Mouse (Mus musculus): ENCODE measurements around the gene Pdhx. TPM values are rescaled to one million over a fixed set of nuclear protein-coding genes. Genes with fewer than 3 reads are reported as not detected.

Gene Pdhx
- polyA plus RNA-seq, 1 experiment from 2014 or later: 20.1 TPM

- no peak overlapping the region for H3K27ac ChIP-seq (replicated peaks)
- WGBS (ENCODE audit: insufficient replicate concordance): 77% methylated on average over 4 of the region's 4 CpGs
- no peak overlapping the region for H3K9ac ChIP-seq
- no peaks in the 10 kb centered on the region for H3K9me3 ChIP-seq (replicated peaks)
- peaks cover 12% of the 10 kb centered on the region for H3K4me1 ChIP-seq (replicated peaks)
- ATAC-seq (ENCODE audit: insufficient read depth): no peak
- H3K4me3 ChIP-seq (replicated peaks): no peak overlapping the region
- no peaks in the 10 kb centered on the region for H3K27me3 ChIP-seq
- no peak overlapping the region for H3K4me2 ChIP-seq
- no peaks in the 10 kb centered on the region for H3K36me3 ChIP-seq (replicated peaks)
These were observed 60.3 kb downstream of the Pdhx start for GRCm38 (mm10) chr2:103012782-103013575.

- H3K27me3 ChIP-seq: no peaks in the 10 kb centered on the region
- no peak overlapping the region for H3K4me2 ChIP-seq
- no peaks in the 10 kb centered on the region for H3K9me3 ChIP-seq (replicated peaks)
- no peak overlapping the region for H3K27ac ChIP-seq (replicated peaks)
- no peaks in the 10 kb centered on the region for H3K36me3 ChIP-seq (replicated peaks)
- H3K9ac ChIP-seq: no peak overlapping the region
- 67% methylated on average over 3 of the region's 3 CpGs for WGBS (ENCODE audit: insufficient replicate concordance)
- H3K4me3 ChIP-seq (replicated peaks): no peak overlapping the region
- H3K4me1 ChIP-seq (replicated peaks): no peaks in the 10 kb centered on the region
- no peak for ATAC-seq (ENCODE audit: insufficient read depth)
These were observed 65.1 kb downstream of the Pdhx start for GRCm38 (mm10) chr2:103008221-103008620.

- Histone ChIP-seq H3K27me3 (no peaks in the 10 kb centered on the region), H3K4me2 (no peak overlapping the region), H3K9me3 (replicated peaks) (no peaks in the 10 kb centered on the region), H3K4me3 (replicated peaks) (no peak overlapping the region), H3K9ac (no peak overlapping the region), H3K4me1 (replicated peaks) (no peaks in the 10 kb centered on the region), H3K36me3 (replicated peaks) (no peaks in the 10 kb centered on the region), H3K27ac (replicated peaks) (no peak overlapping the region)
- ATAC-seq (ENCODE audit: insufficient read depth): no peak
- WGBS (ENCODE audit: insufficient replicate concordance): 28% methylated on average over 7 of the region's 7 CpGs
These were observed 68.7 kb downstream of the Pdhx start for GRCm38 (mm10) chr2:103004599-103004998.

DNA sequence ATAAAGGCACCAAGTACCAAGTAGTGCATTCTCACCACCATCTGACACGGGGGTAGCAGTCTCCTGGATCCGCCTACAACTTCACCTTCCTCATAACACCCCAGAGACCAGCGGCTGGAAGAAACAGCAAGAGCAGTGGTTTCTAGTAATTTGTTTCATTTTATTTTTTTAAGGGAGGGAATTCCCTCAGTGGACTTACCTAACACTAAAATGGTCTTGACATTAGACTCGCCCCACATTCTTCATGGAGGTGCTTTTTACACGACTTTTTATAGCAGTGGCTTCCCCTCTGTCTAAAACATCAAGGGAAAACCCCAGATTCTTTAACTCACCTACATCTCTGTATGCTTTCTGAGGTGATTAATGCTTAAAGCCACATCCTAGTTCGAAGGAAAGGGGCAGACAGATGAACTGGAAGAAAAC, 74.1 kb downstream of the Pdhx start:
- no peak overlapping the region for H3K9ac ChIP-seq
- H3K36me3 ChIP-seq (replicated peaks): no peaks in the 10 kb centered on the region
- H3K27ac ChIP-seq (replicated peaks): no peak overlapping the region
- WGBS (ENCODE audit: insufficient replicate concordance): 33% methylated on average over 6 of the region's 6 CpGs
- no peak overlapping the region for H3K4me2 ChIP-seq
- no peaks in the 10 kb centered on the region for H3K9me3 ChIP-seq (replicated peaks)
- H3K4me1 ChIP-seq (replicated peaks): no peaks in the 10 kb centered on the region
- no peak for ATAC-seq (ENCODE audit: insufficient read depth)
- H3K27me3 ChIP-seq: no peaks in the 10 kb centered on the region
- no peak overlapping the region for H3K4me3 ChIP-seq (replicated peaks)

DNA sequence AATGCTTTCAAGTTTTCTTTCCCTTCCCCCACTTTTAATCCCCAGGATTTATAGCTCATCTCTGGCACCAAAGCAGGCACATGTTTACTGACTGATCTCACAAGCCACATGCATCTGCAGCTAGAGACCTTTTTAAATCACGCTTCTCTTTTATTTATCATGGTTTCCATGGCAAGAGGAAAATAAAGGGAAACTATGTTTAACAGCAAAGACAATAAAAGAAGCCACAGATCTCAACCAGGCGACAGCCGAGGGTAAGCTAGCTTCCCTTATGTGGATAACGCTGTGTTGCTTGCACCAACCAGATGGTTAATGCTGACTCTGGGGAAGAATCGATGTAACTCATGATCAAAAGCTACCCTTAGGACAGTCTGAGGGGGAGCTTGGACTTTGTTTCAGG, 75.0 kb downstream of the Pdhx start:
- 26% methylated on average over 5 of the region's 5 CpGs for WGBS (ENCODE audit: insufficient replicate concordance)
- H3K4me2 ChIP-seq: no peak overlapping the region
- H3K9ac ChIP-seq: no peak overlapping the region
- ATAC-seq (ENCODE audit: insufficient read depth): no peak
- H3K27ac ChIP-seq (replicated peaks): no peak overlapping the region
- no peak overlapping the region for H3K4me3 ChIP-seq (replicated peaks)
- H3K9me3 ChIP-seq (replicated peaks): no peaks in the 10 kb centered on the region
- no peaks in the 10 kb centered on the region for H3K27me3 ChIP-seq
- H3K36me3 ChIP-seq (replicated peaks): no peaks in the 10 kb centered on the region
- H3K4me1 ChIP-seq (replicated peaks): no peaks in the 10 kb centered on the region

GRCm38 (mm10) chr2:102997874-102998273, 75.4 kb downstream of the Pdhx start:
- Histone ChIP-seq H3K9ac (no peak overlapping the region), H3K9me3 (replicated peaks) (no peaks in the 10 kb centered on the region), H3K4me1 (replicated peaks) (no peaks in the 10 kb centered on the region), H3K27ac (replicated peaks) (no peak overlapping the region), H3K4me2 (no peak overlapping the region), H3K36me3 (replicated peaks) (no peaks in the 10 kb centered on the region), H3K4me3 (replicated peaks) (no peak overlapping the region), H3K27me3 (no peaks in the 10 kb centered on the region)
- WGBS (ENCODE audit: insufficient replicate concordance): 75% methylated on average over 1 of the region's 1 CpGs
- ATAC-seq (ENCODE audit: insufficient read depth): no peak

DNA sequence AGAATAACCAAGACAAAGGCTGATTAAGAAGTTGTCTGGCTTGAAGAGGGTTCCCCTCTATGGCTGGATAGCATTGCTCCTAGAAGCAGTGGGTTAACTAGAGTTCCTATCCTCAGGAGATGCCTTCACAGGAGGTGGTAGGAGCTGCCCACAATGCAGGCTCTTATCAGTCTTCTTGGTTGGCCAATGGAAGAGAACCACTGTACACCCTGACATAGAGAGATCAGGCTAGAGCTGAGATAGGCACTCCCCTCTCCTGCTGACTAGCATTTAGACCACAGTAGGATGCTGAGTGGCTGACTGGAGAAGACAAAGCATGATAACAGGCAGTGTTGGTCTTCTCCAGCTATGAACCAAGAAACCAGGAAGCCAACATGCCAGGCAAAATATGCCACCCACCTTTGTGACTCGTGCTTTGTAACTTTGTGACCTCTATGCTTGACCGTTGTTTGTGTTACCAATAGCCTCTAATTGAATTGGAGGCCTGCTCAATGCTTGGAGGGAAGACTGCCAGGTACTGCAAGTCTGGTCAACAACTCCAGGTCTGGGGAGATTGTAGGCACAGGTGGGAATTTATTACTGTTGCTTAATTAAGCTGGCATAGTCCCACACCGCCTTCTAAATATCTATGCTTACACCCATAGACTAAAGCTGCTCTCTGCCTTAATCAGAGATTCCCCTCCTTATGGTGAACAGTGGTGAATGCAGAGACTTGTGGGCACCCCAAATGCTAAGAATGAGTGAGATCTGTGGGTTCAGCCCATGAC, 79.3 kb downstream of the Pdhx start:
- Histone ChIP-seq H3K27me3 (no peaks in the 10 kb centered on the region), H3K36me3 (replicated peaks) (no peaks in the 10 kb centered on the region), H3K4me3 (replicated peaks) (no peak overlapping the region), H3K4me2 (no peak overlapping the region), H3K4me1 (replicated peaks) (no peaks in the 10 kb centered on the region), H3K27ac (replicated peaks) (no peak overlapping the region), H3K9ac (no peak overlapping the region), H3K9me3 (replicated peaks) (no peaks in the 10 kb centered on the region)
- WGBS (ENCODE audit: insufficient replicate concordance): 69% methylated on average over 3 of the region's 3 CpGs
- ATAC-seq (ENCODE audit: insufficient read depth): no peak

- H3K4me3 ChIP-seq (replicated peaks): no peak overlapping the region
- WGBS (ENCODE audit: insufficient replicate concordance): 64% methylated on average over 6 of the region's 6 CpGs
- no peak for ATAC-seq (ENCODE audit: insufficient read depth)
- no peak overlapping the region for H3K27ac ChIP-seq (replicated peaks)
- 0 out of 2 replicates have a peak, but pooled peaks cover 2% of the 10 kb centered on the region for H3K4me1 ChIP-seq (replicated peaks)
- no peaks in the 10 kb centered on the region for H3K9me3 ChIP-seq (replicated peaks)
- no peaks in the 10 kb centered on the region for H3K36me3 ChIP-seq (replicated peaks)
- no peaks in the 10 kb centered on the region for H3K27me3 ChIP-seq
- H3K4me2 ChIP-seq: no peak overlapping the region
- no peak overlapping the region for H3K9ac ChIP-seq
These were observed 80.9 kb downstream of the Pdhx start for GRCm38 (mm10) chr2:102992405-102992804.

DNA sequence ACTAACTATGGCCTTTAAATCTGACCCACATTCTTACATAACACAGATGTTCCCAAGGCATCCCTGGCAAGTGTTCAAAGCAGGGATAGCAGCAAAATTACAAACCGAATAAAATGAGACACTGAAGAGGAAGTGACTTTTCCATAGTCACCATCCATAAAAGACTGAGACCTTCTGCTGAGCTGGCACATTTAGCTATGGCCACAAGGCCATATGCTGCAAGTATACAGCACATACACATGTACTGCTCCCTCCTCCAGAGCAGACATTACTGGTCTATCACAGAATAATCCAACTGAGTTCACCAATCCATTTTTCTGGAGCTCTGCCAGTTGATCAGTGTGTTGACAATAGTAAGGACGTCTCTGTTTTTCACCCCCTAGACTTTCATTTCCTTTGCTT, 83.0 kb downstream of the Pdhx start:
- ATAC-seq (ENCODE audit: insufficient read depth): no peak
- 32% methylated on average over 2 of the region's 2 CpGs for WGBS (ENCODE audit: insufficient replicate concordance)
- H3K4me2 ChIP-seq: no peak overlapping the region
- H3K36me3 ChIP-seq (replicated peaks): no peaks in the 10 kb centered on the region
- H3K27me3 ChIP-seq: no peaks in the 10 kb centered on the region
- no peak overlapping the region for H3K4me3 ChIP-seq (replicated peaks)
- H3K4me1 ChIP-seq (replicated peaks): 0 out of 2 replicates have a peak, but pooled peaks cover 5% of the 10 kb centered on the region
- H3K9me3 ChIP-seq (replicated peaks): no peaks in the 10 kb centered on the region
- H3K9ac ChIP-seq: no peak overlapping the region
- no peak overlapping the region for H3K27ac ChIP-seq (replicated peaks)

DNA sequence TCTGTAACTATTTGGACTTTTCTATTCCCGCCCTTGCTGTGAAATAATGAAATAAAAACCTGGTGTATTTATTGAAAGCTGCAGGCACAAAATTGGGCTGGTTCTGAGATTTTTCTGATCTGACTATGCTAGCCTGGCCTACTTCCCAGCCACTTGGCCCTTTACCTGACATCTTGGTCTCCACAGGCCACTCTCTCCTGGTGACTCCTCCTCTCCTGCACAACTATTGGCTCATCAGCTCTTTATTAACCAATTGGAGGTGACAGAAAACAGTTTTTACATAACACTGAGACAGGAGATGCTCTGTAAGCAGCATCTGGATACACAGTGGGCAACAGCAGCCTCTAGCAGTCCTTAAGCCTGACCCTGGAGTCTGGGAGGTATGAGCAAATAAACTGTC, 83.9 kb downstream of the Pdhx start:
- Histone ChIP-seq H3K27ac (replicated peaks) (no peak overlapping the region), H3K9ac (no peak overlapping the region), H3K36me3 (replicated peaks) (no peaks in the 10 kb centered on the region), H3K4me3 (replicated peaks) (no peak overlapping the region), H3K4me1 (replicated peaks) (0 out of 2 replicates have a peak, but pooled peaks cover 5% of the 10 kb centered on the region), H3K4me2 (no peak overlapping the region), H3K9me3 (replicated peaks) (no peaks in the 10 kb centered on the region), H3K27me3 (no peaks in the 10 kb centered on the region)
- ATAC-seq (ENCODE audit: insufficient read depth): no peak
- 61% methylated on average over 1 of the region's 1 CpGs for WGBS (ENCODE audit: insufficient replicate concordance)

DNA sequence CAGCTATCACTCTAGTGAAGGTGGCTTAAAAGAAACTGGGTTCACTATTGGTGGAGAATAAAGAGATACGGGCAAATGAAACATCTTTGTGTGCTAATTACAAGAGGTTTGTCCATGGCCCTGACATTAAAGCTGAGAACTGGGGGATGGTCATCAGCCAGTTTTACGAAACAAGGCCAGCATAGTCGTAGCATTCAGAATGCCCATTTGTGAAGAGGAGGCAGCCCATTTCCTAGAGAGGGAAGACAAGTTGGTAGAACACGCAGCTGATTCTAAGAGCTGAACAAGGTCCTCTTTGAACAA, 85.7 kb downstream of the Pdhx start:
- WGBS (ENCODE audit: insufficient replicate concordance): 58% methylated on average over 4 of the region's 4 CpGs
- Histone ChIP-seq H3K4me2 (no peak overlapping the region), H3K4me3 (replicated peaks) (no peak overlapping the region), H3K27ac (replicated peaks) (no peak overlapping the region), H3K4me1 (replicated peaks) (0 out of 2 replicates have a peak, but pooled peaks cover 5% of the 10 kb centered on the region), H3K9me3 (replicated peaks) (no peaks in the 10 kb centered on the region), H3K36me3 (replicated peaks) (no peaks in the 10 kb centered on the region), H3K9ac (no peak overlapping the region), H3K27me3 (no peaks in the 10 kb centered on the region)
- ATAC-seq (ENCODE audit: insufficient read depth): no peak
